9 mouse cellular contexts compared by ENCODE assay signal in the genomic region with DNA sequence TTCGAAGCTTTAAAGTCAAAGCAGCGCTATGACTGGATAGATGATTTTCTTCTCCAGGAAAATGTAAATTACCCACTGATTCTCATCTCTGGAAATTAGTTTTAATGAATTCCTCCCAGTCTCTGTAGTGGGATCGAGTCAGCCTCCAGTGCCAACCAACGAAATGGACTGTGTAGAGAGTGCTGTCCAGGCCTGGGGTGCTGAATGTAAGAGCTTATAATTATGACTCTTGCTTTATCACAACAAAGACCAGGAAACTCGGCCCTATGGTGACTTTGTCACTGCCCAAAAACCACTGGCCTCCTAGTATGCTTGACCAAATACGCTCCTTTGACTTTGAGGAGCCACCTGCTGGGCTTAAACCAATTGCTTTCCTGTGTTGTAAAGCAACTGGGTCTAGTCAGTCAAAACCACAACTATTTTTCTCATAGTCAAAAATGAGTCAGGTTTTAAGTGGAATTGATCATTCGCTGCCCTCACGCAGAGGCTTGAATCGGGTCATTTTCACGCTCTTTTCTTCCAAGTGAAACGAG. TPM values are rescaled to one million over a fixed set of nuclear protein-coding genes. Genes with fewer than 3 reads are reported as not detected.
DNase-seq lines count a peak whose midpoint lies in the region; ATAC-seq and TF ChIP-seq lines count a peak whose summit lies in the region.
"Had no signal": no experiment of that assay in that cellular context is flagged by ENCODE, and none has a peak within 500 bp of the region (broad histone marks: within the 10 kb centered on the region; RNA-seq: fewer than 3 reads in every experiment).

No protein-coding gene starts in this region.

- peaks cover 53% of the 10 kb centered on the region for H3K27me3 ChIP-seq in kidney, embryonic 14.5 days (ENCODE audit: control insufficient read depth, insufficient read depth, low read length)
- H3K27me3 ChIP-seq in hindbrain, embryonic 11.5 days (ENCODE audit: control insufficient read depth, insufficient read depth, low read length): peaks cover 8% of the 10 kb centered on the region; the same call in 1 of the 2 replicates
- peaks cover 40% of the 10 kb centered on the region for H3K27me3 ChIP-seq in midbrain, embryonic 12.5 days
- peaks cover 27% of the 10 kb centered on the region for H3K27me3 ChIP-seq in intestine, postnatal 0 days (replicated peaks; ENCODE audit: control insufficient read depth, insufficient read depth, low read length)

- no peak for DNase-seq in kidney, adult 11 months
- DNase-seq in ZHBTc4 (ENCODE audit: low read depth, low spot score): peak; percentile 25
- DNase-seq in hindbrain, embryonic 11.5 days (ENCODE audit: low spot score): peak; percentile 47
- DNase-seq in cerebellum, postnatal 25 days: no peak
- DNase-seq in heart, postnatal 36 days: no peak

- H3K9me3 ChIP-seq in kidney, embryonic 14.5 days (ENCODE audit: control insufficient read depth, low read length): no peaks in the 10 kb centered on the region
- H3K9me3 ChIP-seq in hindbrain, embryonic 11.5 days (ENCODE audit: control insufficient read depth, low read length): no peaks in the 10 kb centered on the region
- H3K9me3 ChIP-seq in midbrain, embryonic 12.5 days: no peaks in the 10 kb centered on the region
- H3K9me3 ChIP-seq in intestine, postnatal 0 days (ENCODE audit: control insufficient read depth): no peaks in the 10 kb centered on the region

- intact Hi-C loops in heart, postnatal 36 days (cut with DNase I): loop anchor here (2.0 kb wide), 1 partner anchor 22 kb away; no protein-coding TSS in a partner anchor

- peak overlapping the region; percentile 66; the same call in 1 of the 2 replicates for H3K4me3 ChIP-seq in kidney, embryonic 14.5 days (ENCODE audit: low read length)
- peak overlapping the region; percentile 73 for H3K4me3 ChIP-seq in hindbrain, embryonic 11.5 days (ENCODE audit: low read depth, low read length)
- peak overlapping the region; percentile 75 for H3K4me3 ChIP-seq in midbrain, embryonic 12.5 days
- H3K4me3 ChIP-seq in intestine, postnatal 0 days (ENCODE audit: low read depth, low read length): no peak overlapping the region
- H3K4me3 ChIP-seq: erythroblast, embryonic 14.5 days had no signal

- no peaks in the 10 kb centered on the region for H3K36me3 ChIP-seq in kidney, embryonic 14.5 days (ENCODE audit: control insufficient read depth, insufficient read depth, low read length)
- H3K36me3 ChIP-seq in hindbrain, embryonic 11.5 days (ENCODE audit: control insufficient read depth, insufficient read depth, low read length): no peaks in the 10 kb centered on the region
- H3K36me3 ChIP-seq in midbrain, embryonic 12.5 days: no peaks in the 10 kb centered on the region
- H3K36me3 ChIP-seq in intestine, postnatal 0 days (ENCODE audit: control insufficient read depth, insufficient read depth): peaks cover 2% of the 10 kb centered on the region; the same call in 1 of the 2 replicates

- peaks cover 11% of the 10 kb centered on the region for H3K4me1 ChIP-seq in kidney, embryonic 14.5 days (ENCODE audit: control insufficient read depth, insufficient read depth, low read length)
- H3K4me1 ChIP-seq in hindbrain, embryonic 11.5 days (replicated peaks; ENCODE audit: control insufficient read depth, insufficient read depth, low read length): peaks cover 5% of the 10 kb centered on the region; the same call in 1 of the 2 replicates
- H3K4me1 ChIP-seq in midbrain, embryonic 12.5 days: peaks cover 12% of the 10 kb centered on the region
- H3K4me1 ChIP-seq in intestine, postnatal 0 days (replicated peaks; ENCODE audit: control insufficient read depth, insufficient read depth, low read length): peaks cover 3% of the 10 kb centered on the region; the same call in 1 of the 2 replicates

- no peak overlapping the region for H3K27ac ChIP-seq in kidney, embryonic 14.5 days (ENCODE audit: low read depth, low read length)
- no peak overlapping the region for H3K27ac ChIP-seq in hindbrain, embryonic 11.5 days (ENCODE audit: low read depth, low read length)
- no peak overlapping the region for H3K27ac ChIP-seq in midbrain, embryonic 12.5 days (replicated peaks)
- H3K27ac ChIP-seq in intestine, postnatal 0 days (ENCODE audit: low read depth, low read length): no peak overlapping the region

- WGBS in kidney, embryonic 14.5 days: 22% methylated on average over 11 of the region's 11 CpGs
- 21% methylated on average over 11 of the region's 11 CpGs for WGBS in hindbrain, embryonic 11.5 days
- whole genome bisulfite sequencing in midbrain, embryonic 12.5 days: 17% methylated on average over 11 of the region's 11 CpGs
- WGBS in intestine, postnatal 0 days: 52% methylated on average over 11 of the region's 11 CpGs

- H3K4me2 ChIP-seq in kidney, embryonic 14.5 days (replicated peaks; ENCODE audit: low read depth, low read length): no peak overlapping the region
- H3K4me2 ChIP-seq in hindbrain, embryonic 11.5 days (replicated peaks; ENCODE audit: low read depth, low read length): peak overlapping the region; percentile 99; the same call in 1 of the 2 replicates
- peak overlapping the region; percentile 98 for H3K4me2 ChIP-seq in midbrain, embryonic 12.5 days (replicated peaks)
- no peak overlapping the region for H3K4me2 ChIP-seq in intestine, postnatal 0 days (replicated peaks; ENCODE audit: low read depth)

- no peak for ATAC-seq in kidney, embryonic 14.5 days (ENCODE audit: low FRiP score, low TSS enrichment)
- ATAC-seq in hindbrain, embryonic 11.5 days (ENCODE audit: low FRiP score): no peak
- no peak for ATAC-seq in midbrain, embryonic 12.5 days (ENCODE audit: low FRiP score, low read depth)
- no peak for ATAC-seq in intestine, postnatal 0 days

- H3K9ac ChIP-seq in kidney, embryonic 14.5 days (ENCODE audit: low read depth, low read length): no peak overlapping the region
- 0 out of 2 replicates have a peak overlapping the region, but pooled peaks have one; percentile 12 for H3K9ac ChIP-seq in hindbrain, embryonic 11.5 days (ENCODE audit: low read depth, low read length)
- peak overlapping the region; percentile 83; the same call in 1 of the 2 replicates for H3K9ac ChIP-seq in midbrain, embryonic 12.5 days (replicated peaks)
- no peak overlapping the region for H3K9ac ChIP-seq in intestine, postnatal 0 days (ENCODE audit: low read depth, low read length)

- TF ChIP-seq CTCF in intestine, postnatal 0 days (IDR thresholded peaks at IDR 0.05; ENCODE audit: low read depth): no peak

RNA-seq across cellular contexts. Expression of gene Tbc1d30, which starts 41.9 kb away (rescaled TPM):
- polyA plus RNA-seq in kidney, embryonic 14.5 days (2014; fragmentation: Nextera tagmentation; extraction: Ambion mirVana): 0.60 and 0.76 TPM in 2 replicates
- polyA plus RNA-seq in hindbrain, embryonic 11.5 days (2014; fragmentation: Nextera tagmentation; extraction: Ambion mirVana): 4.7 and 6.1 TPM in 2 replicates
- 4.3 and 5.4 TPM in 2 replicates for polyA plus RNA-seq in midbrain, embryonic 12.5 days (2016; fragmentation: Nextera tagmentation; extraction: Ambion mirVana)
- polyA plus RNA-seq in intestine, postnatal 0 days (2015; fragmentation: Nextera tagmentation; extraction: Ambion mirVana): 2.8 and 2.9 TPM in 2 replicates
- total RNA-seq in heart, postnatal 36 days (2021): 1 to 10 TPM; 2.8 to 3.0 TPM
- polyA plus RNA-seq: erythroblast, embryonic 14.5 days had no signal

RNA-seq across cellular contexts. Expression of gene Gns, which starts 55.7 kb away (rescaled TPM):
- polyA plus RNA-seq in kidney, embryonic 14.5 days (2014; fragmentation: Nextera tagmentation; extraction: Ambion mirVana): 26.5 and 48.7 TPM in 2 replicates
- polyA plus RNA-seq in hindbrain, embryonic 11.5 days (2014; fragmentation: Nextera tagmentation; extraction: Ambion mirVana): 38.8 and 41.2 TPM in 2 replicates
- 40.6 and 42.1 TPM in 2 replicates for polyA plus RNA-seq in midbrain, embryonic 12.5 days (2016; fragmentation: Nextera tagmentation; extraction: Ambion mirVana)
- polyA plus RNA-seq in intestine, postnatal 0 days (2015; fragmentation: Nextera tagmentation; extraction: Ambion mirVana): 68.6 and 78.1 TPM in 2 replicates
- total RNA-seq in heart, postnatal 36 days (2021): 10 to 100 TPM; 82.1 to 83.5 TPM

Comparison
In these comparisons a context has a peak if more than half of its experiments do, and no peak if none do; other contexts are left out.
1. H3K4me2 ChIP-seq: peak in hindbrain, embryonic 11.5 days (single experiment) and midbrain, embryonic 12.5 days (single experiment); none in kidney, embryonic 14.5 days (single experiment) and intestine, postnatal 0 days (single experiment).
2. H3K9ac ChIP-seq: peak in hindbrain, embryonic 11.5 days (single experiment) and midbrain, embryonic 12.5 days (single experiment); none in kidney, embryonic 14.5 days (single experiment) and intestine, postnatal 0 days (single experiment).
3. DNase-seq: peak in ZHBTc4 (single experiment) and hindbrain, embryonic 11.5 days (single experiment); none in kidney, adult 11 months (single experiment), cerebellum, postnatal 25 days (0 of 2) and heart, postnatal 36 days (0 of 2).